Mouse (Mus musculus) limb, embryonic 14.5 days (tissue): ENCODE data around the gene Cep350. TPM values are rescaled to one million over a fixed set of nuclear protein-coding genes. Genes with fewer than 3 reads are reported as not detected.
"Not testable (repeated sequence)": the region's sequence is repeated elsewhere in the genome, so short reads cannot be mapped to it uniquely, and the experiment has no call there.

Source experiments
- ATAC-seq: fragments of 200-750 bp; cut with Nextera tagmentation; 2 replicates; pipeline ENCODE4 v1.8.0; 2017; ENCODE audit warnings: low read depth, moderate number of reproducible peaks, moderate TSS enrichment; ENCODE audit not compliant: low FRiP score
- DNase-seq: peaks from one replicate; pipeline ENCODE4 v3.0.0-alpha.2; 2015; ENCODE audit warnings: low spot score
- H3K27ac ChIP-seq: fragments of 300-500 bp; sonication (generic); replicated peaks from 2 replicates; pipeline ENCODE4 v1.5.1; 2014; ENCODE audit warnings: low read depth, mild to moderate bottlenecking, low read length, moderate library complexity, mixed read lengths
- H3K27me3 ChIP-seq: fragments of 300-500 bp; sonication (generic); 2 replicates; pipeline ENCODE4 v1.6.1; 2014; ENCODE audit warnings: low read length, mixed read lengths; ENCODE audit not compliant: control insufficient read depth, insufficient read depth
- H3K36me3 ChIP-seq: fragments of 300-500 bp; sonication (generic); 2 replicates; pipeline ENCODE4 v1.6.1; 2014; ENCODE audit warnings: mild to moderate bottlenecking, low read length, moderate library complexity, mixed read lengths; ENCODE audit not compliant: control insufficient read depth, insufficient read depth
- H3K4me1 ChIP-seq: fragments of 300-500 bp; sonication (generic); 2 replicates; pipeline ENCODE4 v1.6.1; 2014; ENCODE audit warnings: antibody characterized with exemption, low read length, mixed read lengths; ENCODE audit not compliant: control insufficient read depth, insufficient read depth
- H3K4me2 ChIP-seq: fragments of 300-500 bp; sonication (generic); replicated peaks from 2 replicates; pipeline ENCODE4 v1.6.1; 2014; ENCODE audit warnings: low read depth, mild to moderate bottlenecking, low read length, moderate library complexity; ENCODE audit not compliant: severe bottlenecking
- H3K4me3 ChIP-seq: fragments of 300-500 bp; sonication (generic); replicated peaks from 2 replicates; pipeline ENCODE4 v1.5.1; 2014; ENCODE audit warnings: low read length
- H3K9ac ChIP-seq: fragments of 300-500 bp; sonication (generic); 2 replicates; pipeline ENCODE4 v1.6.1; 2014; ENCODE audit warnings: mild to moderate bottlenecking, low read depth, low read length, moderate library complexity; ENCODE audit not compliant: severe bottlenecking
- H3K9me3 ChIP-seq: fragments of 300-500 bp; sonication (generic); 2 replicates; pipeline ENCODE4 v1.6.1; 2016; ENCODE audit warnings: low read length; ENCODE audit not compliant: control insufficient read depth
- POLR2A ChIP-seq: fragments of 200-500 bp; IDR thresholded peaks from 2 replicates; pipeline ENCODE4 v1.8.0; 2012; ENCODE audit warnings: inconsistent platforms, mild to moderate bottlenecking, moderate library complexity, borderline replicate concordance; ENCODE audit not compliant: insufficient read depth, insufficient read length; ENCODE audit errors: extremely low read depth
- WGBS: fragments of 180-500 bp; shearing (Covaris S2); extraction: QIAGEN DNeasy Blood & Tissue Kit; methylation state at CpG from one replicate; pipeline ENCODE4 v1.1.7; 2014; 5-methylcytosine and 5-hydroxymethylcytosine counted together
- polyA plus RNA-seq, 2 experiments: library from polyadenylated mRNA; depleted of rRNA in 1 of 2; stranded (reverse) in 1 of 2; unstranded in 1 of 2; fragments of >200 nt; fragmentation: Nextera tagmentation in 1 of 2; extraction: Ambion mirVana in 1 of 2; gene quantifications; 2 replicates each; pipeline versions ENCODE4 v1.2.1 to v1.2.3; 2012 to 2014

Gene Cep350
- polyA plus RNA-seq, 2 experiments: 10.9 to 13.4 TPM

GRCm38 (mm10) chr1:155886846-155887245 is 86.2 kb downstream of the Cep350 start:
- 78% methylated on average over 2 of the region's 2 CpGs for WGBS
- Histone ChIP-seq H3K9me3 (no peaks in the 10 kb centered on the region), H3K27ac (no peak overlapping the region), H3K36me3 (peaks cover 59% of the 10 kb centered on the region), H3K9ac (no peak overlapping the region), H3K4me1 (no peaks in the 10 kb centered on the region), H3K27me3 (no peaks in the 10 kb centered on the region), H3K4me2 (no peak overlapping the region), H3K4me3 (no peak overlapping the region)
- ATAC-seq (no peak), DNase-seq (no peak)
- no peak for TF ChIP-seq POLR2A

GRCm38 (mm10) chr1:155882646-155883231 is 90.3 kb downstream of the Cep350 start:
- peaks cover 63% of the 10 kb centered on the region for H3K36me3 ChIP-seq
- not testable (repeated sequence) for DNase-seq, H3K4me3 ChIP-seq, ATAC-seq, H3K27ac ChIP-seq, H3K9ac ChIP-seq, H3K9me3 ChIP-seq, H3K4me1 ChIP-seq, H3K27me3 ChIP-seq, H3K4me2 ChIP-seq
- WGBS: 94% methylated on average over 3 of the region's 3 CpGs

- 87% methylated on average over 3 of the region's 3 CpGs for WGBS
- no peak overlapping the region for H3K4me3 ChIP-seq
- peaks cover 66% of the 10 kb centered on the region for H3K36me3 ChIP-seq
- DNase-seq: no peak
- no peak for TF ChIP-seq POLR2A
- no peak overlapping the region for H3K27ac ChIP-seq
- H3K9me3 ChIP-seq: no peaks in the 10 kb centered on the region
- H3K4me2 ChIP-seq: no peak overlapping the region
- no peak overlapping the region for H3K9ac ChIP-seq
- ATAC-seq: no peak
- no peaks in the 10 kb centered on the region for H3K4me1 ChIP-seq
- H3K27me3 ChIP-seq: no peaks in the 10 kb centered on the region
Measured at GRCm38 (mm10) chr1:155879596-155879995, 93.5 kb downstream of the Cep350 start.

- Histone ChIP-seq H3K4me3 (no peak overlapping the region), H3K4me1 (no peaks in the 10 kb centered on the region), H3K9me3 (no peaks in the 10 kb centered on the region), H3K9ac (no peak overlapping the region), H3K27ac (no peak overlapping the region), H3K36me3 (peaks cover 80% of the 10 kb centered on the region), H3K4me2 (no peak overlapping the region), H3K27me3 (no peaks in the 10 kb centered on the region)
- no peak for TF ChIP-seq POLR2A
- no peak for ATAC-seq
- WGBS: 73% methylated on average over 4 of the region's 4 CpGs
- no peak for DNase-seq
Measured at GRCm38 (mm10) chr1:155862967-155863366, 110.1 kb downstream of the Cep350 start.

GRCm38 (mm10) chr1:155854926-155855702 is 117.9 kb downstream of the Cep350 start:
- no peak overlapping the region for H3K27ac ChIP-seq
- DNase-seq (no peak), ATAC-seq (no peak)
- H3K4me1 ChIP-seq: no peaks in the 10 kb centered on the region
- no peak overlapping the region for H3K4me3 ChIP-seq
- 78% methylated on average over 7 of the region's 7 CpGs for WGBS
- no peaks in the 10 kb centered on the region for H3K27me3 ChIP-seq
- H3K9me3 ChIP-seq: no peaks in the 10 kb centered on the region
- TF ChIP-seq POLR2A: no peak
- peaks cover 68% of the 10 kb centered on the region for H3K36me3 ChIP-seq
- H3K9ac ChIP-seq: no peak overlapping the region
- no peak overlapping the region for H3K4me2 ChIP-seq

GRCm38 (mm10) chr1:155853009-155853408 is 120.0 kb downstream of the Cep350 start:
- no peak for DNase-seq
- no peaks in the 10 kb centered on the region for H3K9me3 ChIP-seq
- no peak overlapping the region for H3K4me2 ChIP-seq
- H3K4me3 ChIP-seq: no peak overlapping the region
- H3K36me3 ChIP-seq: peaks cover 65% of the 10 kb centered on the region
- no peak for TF ChIP-seq POLR2A
- H3K9ac ChIP-seq: no peak overlapping the region
- no peaks in the 10 kb centered on the region for H3K4me1 ChIP-seq
- no peak overlapping the region for H3K27ac ChIP-seq
- WGBS: 96% methylated on average over 5 of the region's 5 CpGs
- H3K27me3 ChIP-seq: no peaks in the 10 kb centered on the region
- ATAC-seq: no peak
